Mouse (Mus musculus) lung, postnatal 0 days (tissue): ENCODE data around the gene Nr4a1. TPM values are rescaled to one million over a fixed set of nuclear protein-coding genes. Genes with fewer than 3 reads are reported as not detected.

Experiments
- ATAC-seq: fragments of 200-750 bp; cut with Nextera tagmentation; 2 replicates; pipeline ENCODE4 v1.8.0; 2017; ENCODE audit warnings: moderate library complexity
- DNase-seq: peaks from one replicate; pipeline ENCODE4 v3.0.0-alpha.2; 2016; ENCODE audit warnings: low spot score
- H3K27ac ChIP-seq: fragments of 300-500 bp; sonication (generic); 2 replicates; pipeline ENCODE4 v1.5.1; 2014; ENCODE audit warnings: antibody characterized with exemption, mild to moderate bottlenecking, low read length, mixed read lengths
- H3K27me3 ChIP-seq: fragments of 300-500 bp; sonication (generic); replicated peaks from 2 replicates; pipeline ENCODE4 v1.6.1; 2014; ENCODE audit warnings: low read length, mixed read lengths; ENCODE audit not compliant: insufficient read depth
- H3K36me3 ChIP-seq: fragments of 300-500 bp; sonication (generic); 2 replicates; pipeline ENCODE4 v1.6.1; 2014; ENCODE audit warnings: low read length, mixed read lengths; ENCODE audit not compliant: insufficient read depth
- H3K4me1 ChIP-seq: fragments of 300-500 bp; sonication (generic); 2 replicates; pipeline ENCODE4 v1.6.1; 2014; ENCODE audit warnings: antibody characterized with exemption, low read depth, low read length, mixed read lengths; ENCODE audit not compliant: insufficient read depth
- H3K4me2 ChIP-seq: fragments of 300-500 bp; sonication (generic); replicated peaks from 2 replicates; pipeline ENCODE4 v1.6.1; 2014; ENCODE audit warnings: low read depth, mild to moderate bottlenecking, low read length, moderate library complexity, mixed read lengths
- H3K4me3 ChIP-seq: fragments of 300-500 bp; sonication (generic); 2 replicates; pipeline ENCODE4 v1.5.1; 2014; ENCODE audit warnings: low read depth, low read length
- H3K9ac ChIP-seq: fragments of 300-500 bp; sonication (generic); replicated peaks from 2 replicates; pipeline ENCODE4 v1.6.1; 2014; ENCODE audit warnings: low read depth, mild to moderate bottlenecking
- H3K9me3 ChIP-seq: fragments of 300-500 bp; sonication (generic); 2 replicates; pipeline ENCODE4 v1.6.1; 2016; ENCODE audit warnings: low read length, mixed read lengths
- CTCF ChIP-seq: IDR thresholded peaks from 2 replicates; pipeline ENCODE4 v1.5.1; 2016; ENCODE audit warnings: antibody characterized with exemption, mild to moderate bottlenecking
- EP300 ChIP-seq: IDR thresholded peaks from 2 replicates; pipeline ENCODE4 v1.6.1; 2016; ENCODE audit warnings: antibody characterized with exemption, mild to moderate bottlenecking, control low read depth
- WGBS: fragments of 180-500 bp; shearing (Covaris S2); extraction: QIAGEN DNeasy Blood & Tissue Kit; methylation state at CpG from one replicate; pipeline ENCODE4 v1.1.7; 2014; 5-methylcytosine and 5-hydroxymethylcytosine counted together
- polyA plus RNA-seq: library from polyadenylated mRNA; unstranded; fragments of >200 nt; fragmentation: Nextera tagmentation; extraction: Ambion mirVana; gene quantifications from 2 replicates; pipeline ENCODE4 v1.2.1, GENCODE M21; 2015

Gene Nr4a1
- polyA plus RNA-seq, 1 experiment from 2014 or later = 7.8 TPM

- H3K27ac ChIP-seq = peak overlapping the region; percentile 20; the same call in 1 of the 2 replicates
- 0 out of 2 replicates have a peak, but pooled peaks have one; percentile 5 for ATAC-seq
Measured at GRCm38 (mm10) chr15:101242645-101243044, 11.4 kb upstream of the Nr4a1 start.

GRCm38 (mm10) chr15:101244012-101244411, 10.1 kb upstream of the Nr4a1 start:
- Histone ChIP-seq H3K4me2 (no peak overlapping the region), H3K4me3 (no peak overlapping the region), H3K9ac (no peak overlapping the region), H3K27me3 (no peaks in the 10 kb centered on the region), H3K9me3 (no peaks in the 10 kb centered on the region), H3K27ac (no peak overlapping the region), H3K4me1 (peaks cover 19% of the 10 kb centered on the region; the same call in 1 of the 2 replicates), H3K36me3 (no peaks in the 10 kb centered on the region)
- DNase-seq (no peak), ATAC-seq (no peak)
- TF ChIP-seq EP300 = no peak
- no peak for TF ChIP-seq CTCF
- WGBS = 62% methylated on average over 3 of the region's 3 CpGs

More at GRCm38 (mm10) chr15:101242645-101243044, 11.4 kb upstream of the Nr4a1 start:
- DNase-seq = peak; percentile 92
- Histone ChIP-seq H3K4me3 (no peak overlapping the region), H3K36me3 (no peaks in the 10 kb centered on the region), H3K9me3 (no peaks in the 10 kb centered on the region), H3K27me3 (no peaks in the 10 kb centered on the region), H3K4me1 (peaks cover 15% of the 10 kb centered on the region; the same call in 1 of the 2 replicates), H3K4me2 (no peak overlapping the region), H3K9ac (no peak overlapping the region)
- TF ChIP-seq EP300 (no peak), CTCF (peak; percentile 57)
- 29% methylated on average over 8 of the region's 8 CpGs for WGBS

GRCm38 (mm10) chr15:101246231-101247154, 7.6 kb upstream of the Nr4a1 start:
- peak; percentile 98 for ATAC-seq
- WGBS = 2% methylated on average over 54 of the region's 56 CpGs
- peak overlapping the region; percentile 49 for H3K4me2 ChIP-seq
- peak overlapping the region; percentile 20 for H3K4me3 ChIP-seq
- no peak overlapping the region for H3K9ac ChIP-seq
- H3K27ac ChIP-seq = peak overlapping the region; percentile 93
- DNase-seq = peak; percentile 99
- H3K27me3 ChIP-seq = no peaks in the 10 kb centered on the region
- no peaks in the 10 kb centered on the region for H3K36me3 ChIP-seq
- peaks cover 11% of the 10 kb centered on the region; the same call in 1 of the 2 replicates for H3K4me1 ChIP-seq
- no peaks in the 10 kb centered on the region for H3K9me3 ChIP-seq
- TF ChIP-seq CTCF = peak; percentile 66
- TF ChIP-seq EP300 = peak; percentile 39; the same call in 1 of the 2 replicates

- ATAC-seq (no peak), DNase-seq (no peak)
- no peak overlapping the region for H3K9ac ChIP-seq
- TF ChIP-seq EP300 (no peak), CTCF (no peak)
- peaks cover 11% of the 10 kb centered on the region; the same call in 1 of the 2 replicates for H3K4me1 ChIP-seq
- 71% methylated on average over 1 of the region's 1 CpGs for WGBS
- peak overlapping the region; percentile 93 for H3K27ac ChIP-seq
- H3K9me3 ChIP-seq = no peaks in the 10 kb centered on the region
- no peak overlapping the region for H3K4me2 ChIP-seq
- no peaks in the 10 kb centered on the region for H3K27me3 ChIP-seq
- H3K36me3 ChIP-seq = no peaks in the 10 kb centered on the region
- H3K4me3 ChIP-seq = no peak overlapping the region
Measured at GRCm38 (mm10) chr15:101247155-101247498, 6.9 kb upstream of the Nr4a1 start.

- TF ChIP-seq CTCF (no peak), EP300 (no peak)
- H3K4me3 ChIP-seq = no peak overlapping the region
- H3K27ac ChIP-seq = peak overlapping the region; percentile 44
- WGBS = 38% methylated on average over 5 of the region's 5 CpGs
- no peaks in the 10 kb centered on the region for H3K27me3 ChIP-seq
- no peak for ATAC-seq
- H3K4me2 ChIP-seq = no peak overlapping the region
- H3K9ac ChIP-seq = no peak overlapping the region
- H3K4me1 ChIP-seq = peaks cover 11% of the 10 kb centered on the region; the same call in 1 of the 2 replicates
- peak; percentile 61 for DNase-seq
- no peaks in the 10 kb centered on the region for H3K36me3 ChIP-seq
- no peaks in the 10 kb centered on the region for H3K9me3 ChIP-seq
Measured at GRCm38 (mm10) chr15:101248029-101248710, 5.9 kb upstream of the Nr4a1 start.

- Histone ChIP-seq H3K27ac (no peak overlapping the region), H3K9me3 (no peaks in the 10 kb centered on the region), H3K9ac (no peak overlapping the region), H3K4me2 (no peak overlapping the region), H3K27me3 (no peaks in the 10 kb centered on the region), H3K36me3 (no peaks in the 10 kb centered on the region), H3K4me1 (peaks cover 11% of the 10 kb centered on the region; the same call in 1 of the 2 replicates), H3K4me3 (no peak overlapping the region)
- DNase-seq (no peak), ATAC-seq (no peak)
- WGBS = 70% methylated on average over 9 of the region's 9 CpGs
- TF ChIP-seq CTCF = no peak
- TF ChIP-seq EP300 = no peak
Measured at GRCm38 (mm10) chr15:101250220-101250800, 3.8 kb upstream of the Nr4a1 start.
